Mouse (Mus musculus): ENCODE measurements around the gene Kif5c.

DNA sequence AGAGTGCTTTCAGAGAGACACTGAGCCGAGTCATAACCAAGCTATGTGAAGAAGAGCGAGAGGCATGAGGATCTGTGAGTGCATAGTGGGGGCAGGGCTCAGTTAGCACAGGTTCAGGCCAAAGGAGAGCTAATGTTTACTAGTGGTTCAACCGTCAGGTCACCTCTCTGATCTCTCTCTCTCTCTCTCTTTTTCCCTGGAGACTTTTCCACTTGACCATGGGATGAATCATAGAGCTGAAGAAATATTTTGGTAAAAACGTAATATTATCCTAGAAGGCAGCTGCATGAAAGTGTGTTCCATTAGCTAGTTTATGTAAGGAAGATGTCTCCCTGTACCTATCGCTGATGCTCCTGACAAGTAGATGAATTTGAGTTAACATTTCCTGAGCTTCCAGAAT lies 199.0 kb downstream of the Kif5c start:
- TF ChIP-seq CTCF (IDR thresholded peaks at IDR 0.05; ENCODE audit: extremely low read depth, insufficient read depth, low read length), result no peak
- TF ChIP-seq POLR2A (IDR thresholded peaks at IDR 0.05; ENCODE audit: extremely low read depth, insufficient read depth, low read length), result no peak

Data from cortical plate, adult 2 months (tissue).